Mouse (Mus musculus): ENCODE results near the gene Wwox. TPM values are rescaled to one million over a fixed set of nuclear protein-coding genes. Genes with fewer than 3 reads are reported as not detected.

Gene Wwox
- 10 to 100 TPM; 10.5 to 11.3 TPM for total RNA-seq (2021)

GRCm38 (mm10) chr8:114439334-114440204 lies at the start of gene Wwox:
Gene Wwox (plus strand): TSS chr8:114439655.
- DNase-seq, result peak; percentile 100

GRCm38 (mm10) chr8:114390465-114391254 lies 48.8 kb upstream of the Wwox start:
- no peak for DNase-seq

DNA sequence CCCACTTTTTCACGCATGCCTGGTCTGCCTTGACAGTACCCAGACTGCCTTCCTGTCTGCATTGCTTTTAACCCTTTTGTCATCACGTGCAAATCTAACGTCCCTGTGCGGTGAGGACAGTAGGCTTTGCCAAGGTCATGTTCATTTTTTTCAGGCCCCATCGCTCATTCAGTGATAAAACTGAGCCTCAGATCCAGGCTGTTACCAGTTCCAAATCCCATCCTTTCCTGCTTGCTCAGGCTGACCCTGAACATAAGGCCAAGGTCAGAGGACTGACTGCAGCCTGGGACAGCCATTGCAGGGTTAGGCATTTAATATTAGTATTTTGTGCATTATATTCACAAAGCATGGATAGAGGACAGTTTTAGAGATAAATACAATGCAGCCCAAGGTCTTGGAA lies 41.1 kb upstream of the Wwox start:
- no peak for DNase-seq

GRCm38 (mm10) chr8:114399273-114399672 lies 40.2 kb upstream of the Wwox start:
- no peak for DNase-seq

GRCm38 (mm10) chr8:114401679-114402078 lies 37.8 kb upstream of the Wwox start:
- no peak for DNase-seq

- DNase-seq, result no peak
These were observed 28.0 kb upstream of the Wwox start for GRCm38 (mm10) chr8:114411421-114411820.

GRCm38 (mm10) chr8:114417786-114418185 lies 21.7 kb upstream of the Wwox start, which contains the start of gene Clec3a:
Gene Clec3a (plus strand): TSS chr8:114418086.
- no peak for DNase-seq

DNA sequence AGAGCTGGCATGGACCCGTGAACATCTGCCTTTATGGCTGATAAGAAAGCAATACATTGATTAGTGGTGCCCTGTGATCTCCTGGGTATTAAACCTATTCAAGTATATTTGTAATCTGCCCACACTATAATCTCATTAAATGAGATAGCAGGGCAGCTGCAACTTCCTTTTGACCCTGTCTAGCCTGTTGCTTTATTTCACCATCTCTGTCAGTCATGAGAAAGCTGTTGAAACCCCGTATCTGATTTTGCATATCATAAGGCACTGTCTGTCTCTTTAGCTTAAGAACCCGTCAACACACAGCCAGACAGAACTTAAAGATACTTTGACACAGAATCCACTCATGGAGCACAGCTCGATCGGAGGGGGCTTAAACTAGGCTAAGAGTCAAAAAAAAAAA lies 21.0 kb upstream of the Wwox start:
- DNase-seq, result no peak

- no peak for DNase-seq
These were observed 20.6 kb upstream of the Wwox start for GRCm38 (mm10) chr8:114418904-114419303.

- no peak for DNase-seq
These were observed 17.9 kb upstream of the Wwox start for GRCm38 (mm10) chr8:114421544-114421943.

DNA sequence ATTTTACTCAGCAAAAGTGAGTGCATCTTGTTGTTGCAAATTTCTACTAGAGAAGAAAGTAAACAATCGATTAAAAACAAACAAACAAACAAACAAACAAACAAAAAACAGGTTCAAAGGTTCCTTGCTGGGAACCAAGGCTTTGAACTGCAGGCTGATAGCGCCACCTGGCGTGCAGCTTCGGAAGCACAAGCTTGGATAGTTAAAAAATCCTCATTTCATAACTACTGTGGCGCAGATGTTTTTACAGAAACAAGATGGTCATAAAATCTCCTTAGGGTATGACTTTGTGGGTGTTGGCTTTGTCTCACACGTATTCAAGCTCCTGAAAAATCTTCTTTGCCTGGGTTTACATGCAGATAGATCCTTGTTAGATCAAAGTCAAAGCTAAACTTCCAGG lies 1.2 kb upstream of the Wwox start:
- DNase-seq, result peak; percentile 68

DNA sequence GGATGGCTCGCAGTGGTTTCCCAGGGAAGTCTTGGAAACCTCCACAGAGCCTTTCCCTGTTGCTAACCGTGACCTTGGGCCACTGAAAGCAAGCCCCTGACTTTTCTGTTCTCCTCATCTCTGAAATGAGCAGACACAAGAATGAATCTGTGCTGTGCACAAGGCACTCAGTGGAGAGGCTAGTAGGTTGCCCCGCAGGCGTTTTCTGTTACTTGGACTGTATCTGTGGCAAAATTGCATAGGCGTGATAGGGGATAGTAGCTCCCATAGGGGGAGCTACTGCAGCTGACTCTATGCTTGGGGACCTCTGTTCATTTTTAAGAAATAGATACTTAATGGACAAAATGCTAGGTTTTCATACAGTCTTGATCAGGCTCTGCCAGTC lies 742 bp downstream of the Wwox start:
- no peak for DNase-seq

DNA sequence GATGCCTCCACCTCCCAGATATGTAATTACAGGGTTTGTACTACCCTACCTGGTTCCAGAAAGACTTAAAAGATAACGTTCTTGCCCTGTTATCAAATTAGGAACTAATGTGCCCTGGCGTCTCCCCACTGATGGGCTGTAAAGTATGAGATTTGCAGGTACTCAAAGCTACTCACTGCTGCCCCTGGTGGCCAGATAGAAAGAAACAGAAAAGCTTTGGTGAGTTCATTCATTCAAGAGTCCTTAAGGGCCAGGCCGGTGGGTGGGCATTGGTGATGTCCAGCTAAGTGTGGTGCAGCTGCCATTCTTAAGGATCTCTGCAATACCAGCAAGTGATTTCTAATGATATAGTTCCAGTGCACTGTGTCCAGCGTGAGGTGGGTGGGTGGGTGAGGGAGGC lies 2.2 kb downstream of the Wwox start:
- peak; percentile 29 for DNase-seq

- no peak for DNase-seq
These were observed 7.4 kb downstream of the Wwox start for GRCm38 (mm10) chr8:114446884-114447283.

- DNase-seq, result no peak
These were observed 12.8 kb downstream of the Wwox start for GRCm38 (mm10) chr8:114452278-114452677.

GRCm38 (mm10) chr8:114452781-114453221 lies 13.3 kb downstream of the Wwox start:
- DNase-seq, result peak; percentile 79

DNA sequence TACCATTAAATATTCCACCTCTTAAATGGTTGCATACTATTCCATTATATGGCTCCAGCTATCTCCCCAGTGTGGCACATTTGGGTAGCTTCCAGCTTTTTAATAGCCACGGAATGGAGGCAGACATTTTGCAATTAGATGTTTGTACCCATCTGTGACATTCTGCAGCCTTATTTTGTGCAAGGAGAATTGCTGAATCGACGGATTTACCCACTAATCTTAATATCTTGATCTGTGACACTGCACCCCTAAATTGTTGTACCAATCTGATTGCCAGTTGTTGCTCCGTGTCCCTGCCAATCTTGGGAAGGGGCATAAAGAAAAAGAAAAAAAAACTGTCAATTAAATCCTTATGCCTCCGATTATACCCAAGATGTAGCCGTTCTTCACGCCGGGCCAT lies 15.8 kb downstream of the Wwox start:
- DNase-seq, result no peak

DNA sequence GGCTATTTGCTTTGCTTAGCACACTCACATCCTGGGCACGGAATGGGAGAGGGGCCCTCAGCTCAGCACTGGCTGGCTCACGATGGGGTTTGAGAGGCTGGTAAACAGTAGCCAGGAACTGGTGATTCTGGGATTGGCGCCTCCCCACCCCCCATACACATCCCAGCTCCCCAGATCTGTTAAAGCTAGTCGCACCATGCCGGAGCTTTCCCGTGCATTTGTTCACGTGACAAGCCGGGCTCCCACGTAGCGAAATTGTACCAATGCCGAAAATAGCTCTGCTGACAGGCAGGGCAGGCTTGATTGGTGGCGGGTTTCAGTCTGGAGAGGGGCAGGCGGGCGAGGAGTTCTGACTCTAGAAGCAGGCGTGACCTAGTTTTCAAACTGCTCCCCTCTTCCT lies 16.5 kb downstream of the Wwox start:
- DNase-seq, result peak; percentile 66

- DNase-seq, result peak; percentile 43
These were observed 18.8 kb downstream of the Wwox start for GRCm38 (mm10) chr8:114458113-114458784.

DNA sequence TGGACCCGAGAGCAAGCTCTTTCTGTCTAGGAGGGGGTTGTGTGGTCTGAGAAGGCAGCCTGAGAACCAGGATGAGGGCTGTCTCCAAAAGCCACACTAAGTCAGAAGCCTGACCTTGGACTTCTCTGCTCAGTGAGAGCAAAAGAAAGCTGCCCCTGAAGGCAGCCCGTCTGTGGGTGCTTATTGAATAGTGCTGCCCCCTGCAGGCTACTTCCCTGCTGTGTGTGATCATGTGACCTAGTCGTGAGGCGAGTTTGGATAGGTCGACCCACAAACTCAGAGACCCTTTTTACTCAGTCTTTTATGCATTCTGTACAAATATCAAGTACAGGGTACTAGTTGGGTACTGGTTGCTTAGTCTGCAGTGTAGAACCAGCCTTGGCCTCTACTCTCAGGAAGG lies 21.1 kb downstream of the Wwox start:
- no peak for DNase-seq

GRCm38 (mm10) chr8:114462591-114462990 lies 23.1 kb downstream of the Wwox start:
- no peak for DNase-seq

DNA sequence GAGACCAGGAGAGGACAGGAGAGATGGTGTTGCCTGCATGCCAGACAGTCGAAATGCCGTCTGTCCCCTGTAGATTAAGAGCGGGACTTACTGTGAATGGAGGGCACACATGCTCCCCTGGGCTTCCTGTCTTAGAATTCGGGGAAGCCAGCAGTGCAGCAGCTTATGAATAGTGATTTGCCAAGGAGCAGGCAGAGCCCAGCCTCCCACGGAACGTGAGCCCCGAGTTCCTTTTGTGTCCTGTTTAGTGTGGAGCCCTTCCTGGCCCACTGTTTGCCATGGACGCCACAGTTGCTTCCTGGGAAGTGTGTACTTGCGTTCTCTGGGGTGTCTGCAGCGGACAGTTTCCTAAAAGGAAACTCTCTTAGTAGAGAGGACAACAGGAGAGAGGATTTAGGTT lies 23.9 kb downstream of the Wwox start:
- no peak for DNase-seq
